Mouse (Mus musculus): ENCODE measurements at regions not wholly inside any gene's neighbourhood (a gene's known extent, or its start where the extent isn't known, plus 50 kb on each side); places are given as distances from the start of the nearest gene placed in this dataset.

GRCm38 (mm10) chr5:4496907-4497200, 261.0 kb downstream of the Fzd1 start:
- DNase-seq: no peak

DNA sequence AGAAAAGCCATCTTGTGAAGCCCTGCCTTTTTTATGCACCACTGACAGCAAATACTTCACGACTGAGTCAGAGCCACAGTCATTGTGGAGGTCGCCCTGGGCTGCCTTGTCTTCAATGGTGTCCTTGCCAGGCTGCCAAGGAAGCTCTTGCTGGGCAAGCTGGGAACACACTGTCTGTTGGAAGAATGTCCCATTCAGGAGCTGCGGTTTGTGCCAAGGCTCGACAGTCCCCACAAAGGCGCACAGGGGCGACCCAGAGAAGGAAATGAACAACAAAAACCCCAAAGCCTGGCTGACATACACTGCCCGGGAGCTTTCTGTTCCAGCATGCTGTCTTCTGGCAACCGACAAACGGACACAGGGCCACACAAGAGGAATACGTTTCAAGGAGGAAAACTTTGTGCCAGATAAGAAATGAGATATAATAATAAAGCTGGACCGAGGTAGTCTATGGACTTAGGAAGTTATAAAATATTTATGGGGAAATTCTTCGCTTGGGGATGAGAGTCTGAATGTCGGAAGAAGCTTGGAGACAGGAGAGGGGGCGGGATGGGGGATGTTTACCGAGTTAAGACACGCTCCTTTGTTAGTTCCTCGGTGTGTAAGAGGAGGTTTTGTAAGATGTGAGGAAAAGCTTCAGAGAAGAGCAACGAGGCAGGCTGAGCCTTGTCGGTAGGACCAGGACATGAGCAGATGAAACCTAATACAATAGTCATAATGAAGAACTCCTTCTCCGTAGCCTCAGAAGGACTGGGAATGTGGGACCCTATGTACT, 261.5 kb downstream of the Fzd1 start:
- DNase-seq: peak in 1 of 2 experiments; percentile 3

GRCm38 (mm10) chr5:4495482-4495881, 262.4 kb downstream of the Fzd1 start:
- DNase-seq: no peak

DNA sequence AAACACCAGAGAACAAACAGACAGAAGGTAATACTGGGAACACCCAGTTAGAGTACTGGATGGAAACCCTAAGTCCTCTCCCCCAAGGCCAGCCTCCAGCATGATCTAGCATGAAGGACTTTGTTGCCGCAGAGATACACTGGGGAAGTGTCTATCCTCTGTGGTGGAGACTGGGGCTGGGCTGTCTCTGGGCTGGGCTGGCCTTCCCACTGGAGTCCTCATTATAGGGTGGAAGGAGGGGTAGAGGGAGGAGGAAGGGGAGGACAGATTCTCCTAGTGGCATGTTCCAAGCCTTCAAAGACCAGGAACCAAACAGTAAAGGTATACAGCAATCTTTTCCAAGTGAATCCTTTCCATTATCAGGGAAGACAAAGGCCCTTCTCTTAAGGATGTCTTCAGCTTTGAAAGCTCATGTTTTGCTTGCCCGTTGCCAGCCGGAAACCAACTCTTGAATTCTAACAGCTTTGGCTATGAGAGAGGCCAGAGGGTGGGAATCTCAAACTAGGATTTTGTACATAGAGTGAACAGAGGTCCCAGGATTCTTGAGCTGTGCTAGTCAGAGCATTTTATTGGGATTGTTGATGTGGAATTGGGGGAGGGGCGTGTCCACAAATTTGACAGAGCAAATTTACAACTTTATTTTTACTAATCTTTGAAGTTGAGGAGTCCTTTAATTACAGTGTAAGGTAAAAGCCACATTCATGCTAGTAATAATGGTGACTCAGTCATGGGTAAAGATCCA, 271.3 kb downstream of the Fzd1 start:
- DNase-seq: no peak

GRCm38 (mm10) chr5:4485542-4486390, 272.1 kb downstream of the Fzd1 start:
- no peak for DNase-seq

GRCm38 (mm10) chr5:4484780-4485179, 273.1 kb downstream of the Fzd1 start:
- DNase-seq: no peak

DNA sequence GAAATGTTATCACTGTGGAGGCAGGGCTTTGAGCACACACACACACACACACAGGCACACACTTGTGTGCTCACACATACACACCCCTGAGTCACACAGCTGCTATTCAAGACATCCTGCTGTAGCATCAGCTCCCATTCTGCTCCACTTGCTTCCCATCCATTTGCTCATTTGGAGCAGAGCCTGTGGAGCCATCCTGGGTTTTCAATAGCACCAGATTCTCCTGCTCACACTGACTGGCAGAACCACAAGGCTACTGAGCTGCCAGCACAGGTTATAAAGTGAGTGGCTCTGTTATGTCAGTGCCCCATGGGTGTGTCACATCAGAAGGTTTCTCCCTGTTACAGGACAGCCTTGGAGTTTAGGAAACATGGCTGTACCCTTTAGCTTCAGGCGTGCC, 273.7 kb downstream of the Fzd1 start:
- DNase-seq: no peak

DNA sequence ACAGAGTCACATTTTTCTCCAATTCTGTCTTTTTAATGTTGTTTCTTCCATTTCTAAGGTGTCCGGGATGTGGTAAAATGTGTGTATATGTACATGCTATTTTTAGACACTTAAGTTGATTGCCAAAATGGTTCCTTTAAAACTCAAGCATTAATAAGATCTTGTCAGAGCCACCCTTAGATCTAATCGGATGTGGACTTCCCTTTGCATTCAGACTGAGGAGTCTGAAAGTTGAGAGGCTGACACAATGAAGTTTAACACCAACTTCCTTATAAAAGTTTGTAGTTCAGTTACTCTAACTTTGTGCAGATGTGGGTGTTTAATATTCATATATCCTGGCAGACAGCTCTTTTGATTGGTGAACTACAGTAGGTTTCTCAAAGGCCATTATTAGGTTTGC, 282.1 kb downstream of the Mterf1b start:
- no peak for DNase-seq

All from kidney, adult 8-10 months (tissue).